Mouse (Mus musculus) left cerebral cortex, adult 11 months (tissue): ENCODE measurements at regions not wholly inside any gene's neighbourhood (a gene's known extent, or its start where the extent isn't known, plus 50 kb on each side); places are given as distances from the start of the nearest gene placed in this dataset.
A peak's percentile ranks its signal among the peaks of the same experiment; 100 is the strongest.

ENCODE experiments used
- DNase-seq: peaks from one replicate; pipeline ENCODE4 v3.0.0; 2022; ENCODE audit warnings: low spot score

DNA sequence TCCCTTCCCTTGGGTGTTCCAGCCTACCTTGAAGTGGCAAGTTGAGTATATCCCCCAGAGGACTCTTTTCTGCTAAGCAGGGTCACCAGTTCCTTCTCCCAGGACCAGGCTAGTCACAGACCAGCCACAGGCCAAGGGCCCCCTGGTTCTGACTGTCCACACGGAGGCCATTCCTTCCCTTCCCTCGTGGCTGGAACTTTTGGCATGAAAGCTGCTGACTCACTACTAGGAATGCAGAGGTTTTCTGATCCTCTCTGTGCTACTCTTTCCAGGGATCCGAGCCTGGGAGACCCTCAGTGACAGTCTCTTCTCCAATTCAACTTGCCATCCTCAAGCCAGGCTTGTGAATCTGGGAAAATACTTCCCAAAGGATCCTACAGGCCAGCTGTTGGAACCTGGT lies 59.1 kb upstream of the Ptprt start:
- DNase-seq = no peak

DNA sequence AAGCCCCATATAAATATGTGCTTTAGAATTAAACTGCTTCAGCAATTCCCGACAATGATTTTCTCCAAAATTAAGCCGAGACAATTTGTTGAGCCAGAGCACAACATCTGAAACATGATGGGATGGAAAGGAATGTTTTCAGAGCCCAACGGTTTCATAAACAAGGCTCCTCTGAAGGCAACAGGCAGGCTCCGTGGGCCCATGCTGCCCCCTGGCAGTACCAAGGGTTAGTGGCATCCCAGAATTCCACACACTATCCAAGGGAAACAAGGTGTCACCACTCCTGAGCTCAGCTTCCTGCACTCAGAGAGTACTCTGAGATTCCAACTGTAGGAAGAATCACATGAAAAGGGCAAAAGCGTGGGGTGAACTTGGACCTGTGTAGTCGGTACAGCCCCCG lies 57.5 kb upstream of the Ptprt start:
- no peak for DNase-seq

DNA sequence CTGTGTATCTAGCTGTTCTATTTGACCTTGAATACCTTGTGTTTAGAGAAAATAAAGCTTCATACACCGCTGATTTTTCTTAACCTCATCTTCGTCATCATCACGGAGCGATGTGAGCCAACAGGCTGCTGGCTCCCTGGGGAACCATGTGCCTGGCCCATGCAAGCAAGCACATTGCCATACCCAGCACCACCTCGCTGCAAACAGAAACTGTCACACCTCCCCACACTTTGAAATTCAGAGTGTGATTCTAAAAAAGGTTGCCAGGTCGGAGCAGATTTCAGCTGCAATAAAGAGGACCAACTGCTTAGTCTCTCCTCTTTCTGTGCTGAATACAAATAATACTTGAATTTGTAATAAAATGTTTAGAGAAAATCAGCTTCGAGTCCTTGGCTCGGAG lies 54.0 kb upstream of the Ptprt start:
- DNase-seq = peak; percentile 25

DNA sequence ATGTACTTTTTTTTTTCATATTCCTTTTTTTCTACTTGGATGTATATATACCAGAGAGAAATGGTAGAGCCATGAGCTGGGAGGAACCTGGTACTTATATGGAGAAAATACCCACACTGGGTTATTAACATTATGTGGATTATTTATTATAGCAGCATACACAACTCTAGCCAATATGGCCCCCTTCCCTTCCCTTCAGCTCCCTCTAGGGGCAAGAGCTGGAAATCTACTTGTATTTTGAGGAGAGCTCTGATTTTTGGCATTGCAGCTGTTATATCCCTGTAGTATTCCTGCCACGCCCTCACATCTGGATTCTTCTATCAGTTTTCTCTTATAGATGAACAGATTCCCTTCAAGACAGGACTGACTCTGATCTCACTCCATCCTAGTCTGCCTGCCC lies 52.0 kb upstream of the Ptprt start:
- DNase-seq = no peak

DNA sequence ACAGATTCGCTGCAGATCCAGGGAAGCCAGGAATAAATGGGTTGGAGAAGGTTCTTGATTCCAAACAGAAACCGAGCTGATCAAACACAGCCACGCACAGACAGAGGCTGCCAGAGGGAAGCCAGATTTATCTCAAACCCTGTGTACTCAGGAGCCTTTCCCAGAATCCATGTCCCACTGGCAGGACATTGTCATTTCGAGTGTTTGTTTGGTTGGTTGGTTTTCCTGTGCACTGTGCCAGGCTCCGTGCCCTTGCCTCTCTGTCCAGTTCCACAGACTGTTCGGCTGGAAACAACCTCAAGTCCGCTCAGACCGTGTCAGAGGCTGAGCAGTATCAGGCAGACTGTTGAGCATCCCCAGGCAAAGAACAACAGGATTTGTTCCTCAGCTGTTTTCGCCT lies 51.4 kb upstream of the Ptprt start:
- no peak for DNase-seq
